Mouse (Mus musculus) hindbrain, embryonic 12.5 days (tissue): Measurements from ENCODE around the gene Slc7a15. TPM values are rescaled to one million over a fixed set of nuclear protein-coding genes. Genes with fewer than 3 reads are reported as not detected.

Experiments used
- ATAC-seq: fragments of 200-750 bp; cut with Nextera tagmentation; 2 replicates; pipeline ENCODE4 v1.8.0; 2017; ENCODE audit warnings: moderate TSS enrichment; ENCODE audit not compliant: low FRiP score
- H3K27ac ChIP-seq: fragments of 300-500 bp; sonication (generic); 2 replicates; pipeline ENCODE4 v1.5.1; 2016; ENCODE audit warnings: mild to moderate bottlenecking
- H3K27me3 ChIP-seq: fragments of 300-500 bp; sonication (generic); 2 replicates; pipeline ENCODE4 v1.6.1; 2016; ENCODE audit warnings: mild to moderate bottlenecking
- H3K36me3 ChIP-seq: fragments of 300-500 bp; sonication (generic); 2 replicates; pipeline ENCODE4 v1.6.1; 2016; ENCODE audit warnings: mild to moderate bottlenecking
- H3K4me1 ChIP-seq: fragments of 300-500 bp; sonication (generic); 2 replicates; pipeline ENCODE4 v1.6.1; 2016
- H3K4me2 ChIP-seq: fragments of 300-500 bp; sonication (generic); replicated peaks from 2 replicates; pipeline ENCODE4 v1.6.1; 2016; ENCODE audit warnings: mild to moderate bottlenecking
- H3K4me3 ChIP-seq: fragments of 300-500 bp; sonication (generic); 2 replicates; pipeline ENCODE4 v1.5.1; 2016; ENCODE audit warnings: mild to moderate bottlenecking
- H3K9ac ChIP-seq: fragments of 300-500 bp; sonication (generic); 2 replicates; pipeline ENCODE4 v1.6.1; 2016; ENCODE audit warnings: mild to moderate bottlenecking, moderate library complexity
- H3K9me3 ChIP-seq: fragments of 300-500 bp; sonication (generic); replicated peaks from 2 replicates; pipeline ENCODE4 v1.6.1; 2016; ENCODE audit warnings: mild to moderate bottlenecking
- WGBS: fragments of 180-500 bp; shearing (Covaris S2); methylation state at CpG from one replicate; pipeline ENCODE4 v1.1.7; 2016; 5-methylcytosine and 5-hydroxymethylcytosine counted together
- polyA plus RNA-seq: library from polyadenylated mRNA; unstranded; fragments of >200 nt; fragmentation: Nextera tagmentation; extraction: Ambion mirVana; gene quantifications from 2 replicates; pipeline ENCODE4 v1.2.1, GENCODE M21; 2016

Gene Slc7a15
- polyA plus RNA-seq, 1 experiment from 2014 or later = not detected

- Histone ChIP-seq H3K9ac (peak overlapping the region; percentile 99), H3K4me3 (peak overlapping the region; percentile 93), H3K27me3 (no peaks in the 10 kb centered on the region), H3K9me3 (no peaks in the 10 kb centered on the region), H3K4me1 (peaks cover 30% of the 10 kb centered on the region), H3K4me2 (peak overlapping the region; percentile 82), H3K36me3 (no peaks in the 10 kb centered on the region), H3K27ac (peak overlapping the region; percentile 100)
- WGBS = under 1% methylated on average over 98 of the region's 99 CpGs
- ATAC-seq = peak; percentile 75
Measured at GRCm38 (mm10) chr12:8499001-8499870, 99.6 kb downstream of the Slc7a15 start.

GRCm38 (mm10) chr12:8498591-8499000 lies 100.3 kb downstream of the Slc7a15 start:
- Histone ChIP-seq H3K9ac (peak overlapping the region; percentile 99), H3K27me3 (no peaks in the 10 kb centered on the region), H3K27ac (peak overlapping the region; percentile 100), H3K36me3 (no peaks in the 10 kb centered on the region), H3K4me3 (peak overlapping the region; percentile 93), H3K4me2 (peak overlapping the region; percentile 82), H3K4me1 (peaks cover 30% of the 10 kb centered on the region), H3K9me3 (no peaks in the 10 kb centered on the region)
- 3% methylated on average over 13 of the region's 13 CpGs for WGBS
- ATAC-seq = peak; percentile 6

- no peak for ATAC-seq
- H3K4me1 ChIP-seq = peaks cover 30% of the 10 kb centered on the region
- peak overlapping the region; percentile 82 for H3K4me2 ChIP-seq
- H3K36me3 ChIP-seq = no peaks in the 10 kb centered on the region
- no peaks in the 10 kb centered on the region for H3K9me3 ChIP-seq
- 12% methylated on average over 8 of the region's 8 CpGs for WGBS
- peak overlapping the region; percentile 100 for H3K27ac ChIP-seq
- no peaks in the 10 kb centered on the region for H3K27me3 ChIP-seq
- H3K4me3 ChIP-seq = peak overlapping the region; percentile 93
- peak overlapping the region; percentile 99 for H3K9ac ChIP-seq
Measured at GRCm38 (mm10) chr12:8498148-8498571, 100.7 kb downstream of the Slc7a15 start.

GRCm38 (mm10) chr12:8497314-8497706 lies 101.6 kb downstream of the Slc7a15 start:
- 29% methylated on average over 2 of the region's 2 CpGs for WGBS
- H3K4me1 ChIP-seq = peaks cover 30% of the 10 kb centered on the region
- no peaks in the 10 kb centered on the region for H3K36me3 ChIP-seq
- ATAC-seq = no peak
- peak overlapping the region; percentile 99; the same call in 1 of the 2 replicates for H3K9ac ChIP-seq
- no peaks in the 10 kb centered on the region for H3K27me3 ChIP-seq
- peak overlapping the region; percentile 82 for H3K4me2 ChIP-seq
- no peak overlapping the region for H3K27ac ChIP-seq
- peak overlapping the region; percentile 93; the same call in 1 of the 2 replicates for H3K4me3 ChIP-seq
- H3K9me3 ChIP-seq = no peaks in the 10 kb centered on the region

- H3K9me3 ChIP-seq = no peaks in the 10 kb centered on the region
- H3K27me3 ChIP-seq = no peaks in the 10 kb centered on the region
- peak overlapping the region; percentile 38; the same call in 1 of the 2 replicates for H3K9ac ChIP-seq
- H3K36me3 ChIP-seq = no peaks in the 10 kb centered on the region
- 40% methylated on average over 2 of the region's 2 CpGs for WGBS
- peak overlapping the region; percentile 71; the same call in 1 of the 2 replicates for H3K27ac ChIP-seq
- no peak for ATAC-seq
- H3K4me1 ChIP-seq = peaks cover 30% of the 10 kb centered on the region
- H3K4me2 ChIP-seq = peak overlapping the region; percentile 82
- peak overlapping the region; percentile 93; the same call in 1 of the 2 replicates for H3K4me3 ChIP-seq
Measured at GRCm38 (mm10) chr12:8496679-8497313, 102.1 kb downstream of the Slc7a15 start.

DNA sequence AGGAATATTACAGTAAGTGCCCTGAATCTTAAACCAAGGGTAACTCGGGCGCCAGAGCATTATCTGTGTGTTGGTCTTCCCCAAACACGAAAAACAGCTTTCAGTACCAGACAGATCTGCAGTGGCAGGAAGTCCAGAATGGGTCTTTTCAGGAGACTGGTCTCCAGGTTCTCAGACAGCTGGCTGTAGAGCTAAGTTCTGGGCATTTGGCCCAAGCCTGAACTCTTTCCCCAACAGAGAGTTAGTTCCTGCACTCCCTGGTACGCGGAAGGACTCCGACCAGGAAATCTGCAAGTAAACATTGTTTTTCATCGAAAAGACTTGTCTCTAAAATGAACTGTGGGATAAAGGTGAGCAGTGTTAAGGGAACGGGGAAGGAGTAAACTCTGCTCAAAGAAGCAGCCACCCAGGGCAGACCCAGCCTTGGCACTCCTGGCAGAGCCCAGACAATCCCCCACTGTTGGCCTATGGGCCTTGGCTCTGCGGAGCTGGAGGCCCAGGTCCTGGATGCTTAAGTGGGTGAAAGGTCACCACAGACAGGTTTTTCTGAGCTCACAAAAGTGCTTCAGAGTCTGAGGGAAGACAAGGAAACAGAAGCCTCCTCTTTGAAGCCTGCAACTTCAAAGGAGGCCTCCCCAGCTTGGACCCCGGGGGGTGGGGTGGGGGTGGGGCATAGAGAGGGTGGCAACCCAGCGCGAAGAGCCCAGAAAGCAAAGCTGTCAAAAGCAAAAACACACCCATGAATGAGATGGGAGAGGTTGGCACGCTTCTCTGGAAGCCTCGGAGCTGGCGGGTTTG lies 102.8 kb downstream of the Slc7a15 start:
- Histone ChIP-seq H3K9ac (peak overlapping the region; percentile 38; the same call in 1 of the 2 replicates), H3K36me3 (no peaks in the 10 kb centered on the region), H3K4me3 (no peak overlapping the region), H3K9me3 (no peaks in the 10 kb centered on the region), H3K27ac (peak overlapping the region; percentile 71), H3K4me2 (peak overlapping the region; percentile 82), H3K27me3 (no peaks in the 10 kb centered on the region), H3K4me1 (peaks cover 28% of the 10 kb centered on the region)
- ATAC-seq = no peak
- 26% methylated on average over 15 of the region's 15 CpGs for WGBS

DNA sequence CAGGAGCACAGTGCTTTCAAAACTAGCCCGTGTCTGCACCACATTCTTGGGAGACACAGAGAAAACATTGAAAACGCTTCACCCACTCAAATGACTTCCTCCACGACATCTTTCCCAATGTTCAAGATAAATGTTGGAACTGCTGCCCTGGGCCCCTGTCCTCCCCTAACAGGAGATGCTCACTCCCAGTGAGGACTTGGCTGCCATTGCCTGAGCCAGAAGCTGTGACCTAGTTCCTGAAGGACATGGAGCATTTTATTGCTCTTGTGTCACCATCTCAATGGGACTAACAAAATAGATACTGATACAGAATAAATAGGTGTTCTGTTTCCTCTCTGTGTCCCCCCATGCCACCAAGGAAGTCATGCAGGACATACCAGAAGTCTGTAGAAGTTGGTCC lies 104.2 kb downstream of the Slc7a15 start:
- Histone ChIP-seq H3K27me3 (no peaks in the 10 kb centered on the region), H3K4me2 (no peak overlapping the region), H3K4me3 (no peak overlapping the region), H3K9me3 (no peaks in the 10 kb centered on the region), H3K36me3 (no peaks in the 10 kb centered on the region), H3K9ac (no peak overlapping the region), H3K27ac (no peak overlapping the region), H3K4me1 (peaks cover 22% of the 10 kb centered on the region)
- 78% methylated on average over 3 of the region's 3 CpGs for WGBS
- no peak for ATAC-seq

DNA sequence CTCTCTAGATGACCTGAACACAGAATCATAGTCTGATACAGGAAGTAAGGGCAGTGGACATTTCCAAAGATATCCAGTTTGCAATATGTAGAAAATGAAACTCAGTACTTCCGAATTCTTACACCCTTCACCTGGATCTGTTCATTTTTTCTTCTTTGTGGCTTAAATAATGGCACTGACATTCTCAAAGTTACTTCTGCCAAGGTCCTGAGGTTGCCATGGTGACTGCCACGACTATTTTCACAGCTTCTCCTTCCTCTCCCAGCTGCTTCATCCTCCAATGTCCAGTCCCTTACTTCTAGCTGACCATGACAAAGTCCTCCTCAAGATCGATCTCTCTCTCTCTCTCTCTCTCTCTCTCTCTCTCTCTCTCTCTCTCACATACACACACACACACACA lies 105.5 kb downstream of the Slc7a15 start:
- 54% methylated on average over 3 of the region's 3 CpGs for WGBS
- Histone ChIP-seq H3K4me3 (no peak overlapping the region), H3K4me1 (peaks cover 22% of the 10 kb centered on the region), H3K9ac (no peak overlapping the region), H3K36me3 (no peaks in the 10 kb centered on the region), H3K27ac (no peak overlapping the region), H3K4me2 (no peak overlapping the region), H3K9me3 (no peaks in the 10 kb centered on the region), H3K27me3 (no peaks in the 10 kb centered on the region)
- ATAC-seq = no peak

DNA sequence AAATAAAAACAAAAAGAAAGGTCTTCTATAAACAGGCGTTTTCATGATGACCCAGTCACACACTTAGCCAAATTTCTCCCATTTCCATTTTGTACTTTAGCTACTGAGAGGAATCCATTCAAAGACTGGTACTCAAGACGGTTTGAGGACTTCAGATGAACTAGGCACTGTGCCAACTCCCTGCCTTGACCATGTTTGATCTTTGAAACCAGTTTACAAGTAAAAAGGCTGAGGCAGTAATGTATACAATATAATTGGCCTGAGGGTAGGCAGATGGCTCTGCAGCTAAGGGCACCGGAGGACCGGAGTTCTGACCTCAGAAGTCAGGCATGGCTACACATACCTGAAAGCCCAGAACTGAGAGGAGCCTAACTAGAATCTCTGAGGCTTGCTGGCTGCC lies 109.8 kb downstream of the Slc7a15 start:
- no peak overlapping the region for H3K4me3 ChIP-seq
- no peak overlapping the region for H3K4me2 ChIP-seq
- no peak overlapping the region for H3K27ac ChIP-seq
- 0 out of 2 replicates have a peak, but pooled peaks cover 2% of the 10 kb centered on the region for H3K4me1 ChIP-seq
- no peaks in the 10 kb centered on the region for H3K27me3 ChIP-seq
- no peaks in the 10 kb centered on the region for H3K36me3 ChIP-seq
- 54% methylated on average over 4 of the region's 4 CpGs for WGBS
- H3K9me3 ChIP-seq = no peaks in the 10 kb centered on the region
- H3K9ac ChIP-seq = no peak overlapping the region
- no peak for ATAC-seq

DNA sequence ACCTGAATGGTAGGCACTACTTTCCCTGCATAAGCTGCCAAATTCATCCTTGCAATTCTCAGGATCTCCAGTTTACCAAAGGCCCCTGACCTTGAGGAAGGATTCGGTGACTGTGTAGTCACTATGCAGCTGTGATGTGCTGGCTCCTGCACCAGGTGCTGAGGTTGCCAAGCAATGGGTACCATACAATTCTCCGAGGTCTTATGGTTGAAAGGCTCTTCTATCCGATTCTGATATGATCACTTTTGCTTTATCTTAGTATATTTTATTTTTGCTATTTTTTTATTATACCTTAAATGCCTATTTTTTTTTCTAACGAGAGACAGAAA lies 110.2 kb downstream of the Slc7a15 start:
- H3K36me3 ChIP-seq = no peaks in the 10 kb centered on the region
- no peaks in the 10 kb centered on the region for H3K27me3 ChIP-seq
- WGBS = 87% methylated on average over 4 of the region's 4 CpGs
- no peaks in the 10 kb centered on the region for H3K9me3 ChIP-seq
- no peak for ATAC-seq
- no peak overlapping the region for H3K4me2 ChIP-seq
- H3K4me1 ChIP-seq = 0 out of 2 replicates have a peak, but pooled peaks cover 2% of the 10 kb centered on the region
- H3K9ac ChIP-seq = no peak overlapping the region
- H3K4me3 ChIP-seq = no peak overlapping the region
- no peak overlapping the region for H3K27ac ChIP-seq

DNA sequence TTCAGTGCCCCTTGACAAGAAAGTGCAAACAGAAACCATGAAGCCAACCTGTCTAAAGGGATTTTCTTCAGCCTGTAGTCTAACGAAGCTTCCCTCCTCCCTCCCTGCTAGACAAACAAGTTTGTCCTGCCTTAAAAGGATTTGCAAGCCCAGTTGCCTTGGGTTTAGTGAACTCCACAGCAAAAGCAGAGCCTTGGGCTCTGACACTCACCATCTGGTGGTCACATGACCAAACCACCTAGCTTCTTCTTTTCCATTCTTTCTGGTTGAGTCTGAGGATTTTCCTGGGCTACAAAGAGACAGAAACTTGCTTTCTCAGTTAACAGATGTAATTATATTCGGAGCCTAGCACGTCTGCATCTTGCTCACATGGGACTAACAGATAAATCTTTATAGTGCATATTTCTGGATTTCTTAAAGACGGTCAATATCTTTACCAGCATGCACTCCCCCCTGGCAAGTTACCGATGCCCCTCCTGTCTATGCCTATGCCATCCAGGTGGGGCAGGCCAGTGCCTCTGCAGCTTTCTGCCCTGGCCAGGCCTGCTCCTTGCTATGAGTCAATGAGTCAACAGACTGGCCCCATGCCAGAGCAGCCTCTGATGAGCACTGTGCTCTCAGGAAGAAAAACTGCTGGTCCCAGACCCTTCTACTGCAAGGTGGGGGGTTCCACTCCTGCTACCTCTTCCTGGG lies 110.8 kb downstream of the Slc7a15 start:
- no peak overlapping the region for H3K4me3 ChIP-seq
- no peaks in the 10 kb centered on the region for H3K36me3 ChIP-seq
- 0 out of 2 replicates have a peak, but pooled peaks cover 2% of the 10 kb centered on the region for H3K4me1 ChIP-seq
- no peaks in the 10 kb centered on the region for H3K9me3 ChIP-seq
- no peak for ATAC-seq
- 75% methylated on average over 5 of the region's 5 CpGs for WGBS
- H3K27ac ChIP-seq = no peak overlapping the region
- no peaks in the 10 kb centered on the region for H3K27me3 ChIP-seq
- H3K9ac ChIP-seq = no peak overlapping the region
- no peak overlapping the region for H3K4me2 ChIP-seq
